In the genomic region with DNA sequence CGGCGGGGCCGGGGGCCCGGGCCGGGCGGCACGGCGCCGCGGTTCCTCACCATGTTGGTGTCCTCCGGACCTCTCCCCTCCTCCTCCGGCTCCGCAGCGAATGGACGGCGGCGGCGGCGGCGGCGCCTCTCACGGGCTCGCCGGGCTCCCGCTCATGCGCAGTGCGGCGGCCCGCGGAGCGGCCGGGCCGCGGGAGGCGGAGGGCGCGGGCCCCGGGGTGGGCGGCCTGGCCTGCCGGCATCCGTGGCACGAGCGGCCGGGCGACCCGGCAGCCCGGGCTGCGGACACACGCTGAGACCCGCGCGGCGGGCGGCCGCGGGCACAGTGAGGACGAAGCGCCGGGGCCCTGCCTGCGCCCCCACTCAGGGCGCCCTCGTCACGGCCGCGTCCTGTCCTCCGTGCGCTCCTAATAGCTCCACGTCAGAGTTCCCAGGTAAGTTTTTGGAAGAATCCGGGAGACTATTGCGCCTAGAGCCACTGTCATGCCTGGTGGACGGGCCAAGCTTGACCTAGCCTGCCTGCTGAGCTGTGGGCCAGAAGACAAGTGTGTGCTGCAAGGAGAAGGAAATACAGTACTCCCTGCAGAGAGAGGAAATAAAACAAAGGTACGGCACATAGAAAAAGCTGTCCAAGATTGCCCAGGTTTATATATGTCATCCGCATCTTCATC, we compare ENCODE assay signal across 7 mouse cellular contexts. TPM values are rescaled to one million over a fixed set of nuclear protein-coding genes. Genes with fewer than 3 reads are reported as not detected.
DNase-seq lines count a peak whose midpoint lies in the region; ATAC-seq lines count a peak whose summit lies in the region.

No protein-coding gene starts in this region.

- H3K27me3 ChIP-seq in embryonic facial prominence, embryonic 10.5 days (replicated peaks; ENCODE audit: low read depth, poor library complexity, severe bottlenecking): no peaks in the 10 kb centered on the region
- H3K27me3 ChIP-seq in limb, embryonic 12.5 days: no peaks in the 10 kb centered on the region
- no peaks in the 10 kb centered on the region for H3K27me3 ChIP-seq in midbrain, embryonic 13.5 days

- peak; percentile 92 for DNase-seq in adrenal gland, adult 2 months
- peak; percentile 87 for DNase-seq in embryonic facial prominence, embryonic 10.5 days (ENCODE audit: low spot score)
- DNase-seq in heart, adult 11 months: peak; percentile 99
- DNase-seq in kidney, adult 11 months: peak; percentile 80
- peak; percentile 47 for DNase-seq in skeletal muscle tissue, adult 2 months (ENCODE audit: low read depth, low spot score)

- peaks cover 13% of the 10 kb centered on the region; the same call in 1 of the 2 replicates for H3K36me3 ChIP-seq in embryonic facial prominence, embryonic 10.5 days (replicated peaks)
- H3K36me3 ChIP-seq in limb, embryonic 12.5 days: peaks cover 10% of the 10 kb centered on the region; the same call in 1 of the 2 replicates
- H3K36me3 ChIP-seq in midbrain, embryonic 13.5 days: no peaks in the 10 kb centered on the region

- H3K4me2 ChIP-seq in limb, embryonic 12.5 days: peak overlapping the region; percentile 83
- peak overlapping the region; percentile 85 for H3K4me2 ChIP-seq in midbrain, embryonic 13.5 days (replicated peaks)

- ATAC-seq in limb, embryonic 12.5 days (ENCODE audit: insufficient number of reproducible peaks, insufficient read depth, low FRiP score, low TSS enrichment, low read depth): peak; percentile 91
- ATAC-seq in midbrain, embryonic 13.5 days: peak; percentile 96

- peak overlapping the region; percentile 98 for H3K27ac ChIP-seq in embryonic facial prominence, embryonic 10.5 days (replicated peaks)
- H3K27ac ChIP-seq in limb, embryonic 12.5 days: peak overlapping the region; percentile 96
- H3K27ac ChIP-seq in midbrain, embryonic 13.5 days: peak overlapping the region; percentile 93

- H3K9me3 ChIP-seq in embryonic facial prominence, embryonic 10.5 days: no peaks in the 10 kb centered on the region
- H3K9me3 ChIP-seq in limb, embryonic 12.5 days: no peaks in the 10 kb centered on the region
- H3K9me3 ChIP-seq in midbrain, embryonic 13.5 days: no peaks in the 10 kb centered on the region

- peak overlapping the region; percentile 99 for H3K9ac ChIP-seq in limb, embryonic 12.5 days (replicated peaks)
- peak overlapping the region; percentile 99 for H3K9ac ChIP-seq in midbrain, embryonic 13.5 days (replicated peaks)

- WGBS in embryonic facial prominence, embryonic 10.5 days: under 1% methylated on average over 73 of the region's 73 CpGs
- under 1% methylated on average over 56 of the region's 73 CpGs for WGBS in limb, embryonic 12.5 days
- WGBS in midbrain, embryonic 13.5 days: under 1% methylated on average over 37 of the region's 73 CpGs

- H3K4me1 ChIP-seq in embryonic facial prominence, embryonic 10.5 days: peaks cover 35% of the 10 kb centered on the region
- H3K4me1 ChIP-seq in limb, embryonic 12.5 days (replicated peaks): peaks cover 17% of the 10 kb centered on the region
- peaks cover 34% of the 10 kb centered on the region for H3K4me1 ChIP-seq in midbrain, embryonic 13.5 days (replicated peaks)

- H3K4me3 ChIP-seq in embryonic facial prominence, embryonic 10.5 days: peak overlapping the region; percentile 87
- H3K4me3 ChIP-seq in limb, embryonic 12.5 days (replicated peaks): peak overlapping the region; percentile 90
- peak overlapping the region; percentile 96 for H3K4me3 ChIP-seq in midbrain, embryonic 13.5 days (replicated peaks)

RNA-seq across cellular contexts. Expression of gene Dcun1d1, which starts 4.4 kb away (rescaled TPM):
- total RNA-seq in adrenal gland, adult 2 months (2021): 10 to 100 TPM; 64.1 to 84.2 TPM
- polyA plus RNA-seq in adrenal gland, adult 2 months (2012; rRNA removed): 1.5 and 2.2 TPM in 2 replicates
- 104 and 106 TPM in 2 replicates for polyA plus RNA-seq in embryonic facial prominence, embryonic 10.5 days (2016; fragmentation: Nextera tagmentation; extraction: Ambion mirVana)
- polyA plus RNA-seq in limb, embryonic 12.5 days (2016; fragmentation: Nextera tagmentation; extraction: Ambion mirVana): 99.3 and 112 TPM in 2 replicates
- polyA plus RNA-seq in midbrain, embryonic 13.5 days (2015; fragmentation: Nextera tagmentation; extraction: Ambion mirVana): 107 and 118 TPM in 2 replicates

Comparison
In these comparisons a context has a peak if more than half of its experiments do, and no peak if none do; other contexts are left out.
1. Peak in every context shown above with its lines: DNase-seq, ATAC-seq, H3K4me3 ChIP-seq and H3K27ac ChIP-seq.
2. DNase-seq: peak in every context shown above with its lines; median percentile 99 in heart, adult 11 months; 92 in adrenal gland, adult 2 months; 87 in embryonic facial prominence, embryonic 10.5 days; 80 in kidney, adult 11 months; 47 in skeletal muscle tissue, adult 2 months.
3. RNA of gene Dcun1d1, which starts 4.4 kb away (polyA plus RNA-seq): 99.3 to 112 TPM in limb, embryonic 12.5 days, 107 to 118 TPM in midbrain, embryonic 13.5 days and 104 to 106 TPM in embryonic facial prominence, embryonic 10.5 days; 1.5 to 2.2 TPM in adrenal gland, adult 2 months; every median in the first group is over 10 times any median in the second.